Mouse (Mus musculus) cortical plate, adult 2 months (tissue): ENCODE data around the gene Gm5089.

Experiments used
- CTCF ChIP-seq: fragments of 200-500 bp; IDR thresholded peaks from 2 replicates; pipeline ENCODE4 v1.5.1; 2011; ENCODE audit warnings: mild to moderate bottlenecking, control low read depth, low read length; ENCODE audit not compliant: insufficient read depth; ENCODE audit errors: extremely low read depth
- POLR2A ChIP-seq: fragments of 200-500 bp; IDR thresholded peaks from 2 replicates; pipeline ENCODE4 v1.6.1; 2011; ENCODE audit warnings: mild to moderate bottlenecking, low read length, control low read depth; ENCODE audit not compliant: insufficient read depth; ENCODE audit errors: extremely low read depth

DNA sequence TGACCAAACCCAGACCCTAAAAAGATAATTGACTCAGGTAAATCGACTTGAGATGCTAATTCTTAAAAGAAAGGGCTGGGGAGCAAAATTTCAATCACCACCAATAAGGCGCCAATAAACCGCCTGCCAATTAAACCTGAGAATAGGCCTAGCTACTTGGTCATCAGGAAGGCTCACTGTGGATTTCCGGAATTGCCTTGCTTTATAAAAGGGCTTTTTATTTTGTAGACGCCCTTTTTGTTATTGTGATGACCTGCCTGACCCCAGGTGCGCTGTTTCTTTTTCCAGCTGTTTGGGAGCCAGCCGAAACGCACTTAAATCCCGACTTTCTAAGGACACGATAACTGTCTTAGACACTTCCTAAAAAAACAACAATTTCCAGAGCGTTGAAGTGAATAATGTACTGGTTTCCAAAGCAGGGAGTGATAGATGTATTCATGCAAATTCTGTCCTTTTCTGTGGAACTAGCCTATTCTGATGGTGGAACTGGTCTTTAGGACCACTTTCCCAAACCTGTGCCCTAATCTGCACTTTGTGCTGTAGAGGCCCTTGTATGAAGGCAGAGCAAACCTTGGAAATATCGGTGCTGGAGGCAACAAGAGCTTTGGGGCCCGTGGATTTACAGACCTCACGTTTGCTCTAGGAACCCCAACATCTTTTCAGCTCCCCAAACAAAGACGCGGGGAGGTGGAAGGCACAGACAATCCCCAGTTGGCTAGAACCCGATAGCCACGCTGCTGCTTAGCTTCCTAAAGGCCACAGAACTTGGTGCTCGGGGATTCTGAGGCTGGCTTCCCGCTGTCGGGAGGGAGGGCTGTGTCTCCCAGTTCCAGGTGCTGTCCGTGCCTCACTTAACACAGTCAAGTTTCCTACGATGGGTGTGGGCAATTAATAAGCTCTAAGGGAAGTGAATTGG lies 17.3 kb upstream of the Gm5089 start:
- TF ChIP-seq POLR2A: no peak
- TF ChIP-seq CTCF: no peak
